In the genomic region with DNA sequence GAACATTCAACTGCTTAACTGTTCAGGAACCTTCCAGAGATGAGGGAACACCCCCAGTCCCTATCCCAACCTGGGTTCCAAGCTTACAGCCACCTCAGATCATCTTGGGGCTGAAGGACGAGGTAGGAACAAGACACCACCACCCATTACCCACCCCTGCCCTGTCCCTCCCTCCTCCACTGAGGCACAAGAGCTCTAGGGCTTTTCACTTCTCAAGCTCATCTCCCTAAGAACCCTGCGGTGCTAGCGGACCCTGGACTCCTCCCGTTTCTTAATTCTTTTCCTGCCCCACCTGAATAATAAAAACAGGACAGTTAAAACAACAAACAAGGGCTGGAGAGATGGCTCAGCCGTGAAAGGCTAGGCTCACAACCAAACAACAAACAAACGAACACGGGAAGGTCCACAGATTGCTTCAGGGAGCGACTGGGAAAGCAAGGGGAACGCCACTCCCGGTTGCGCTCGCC, we compare ENCODE assay signal across 8 mouse cellular contexts. TPM values are rescaled to one million over a fixed set of nuclear protein-coding genes. Genes with fewer than 3 reads are reported as not detected.
DNase-seq lines count a peak whose midpoint lies in the region; ATAC-seq and TF ChIP-seq lines count a peak whose summit lies in the region.

No protein-coding gene starts in this region.

- H3ac ChIP-seq in myocyte (ENCODE audit: control insufficient read depth, insufficient read length) = peak overlapping the region; percentile 49

- no peaks in the 10 kb centered on the region for H3K4me1 ChIP-seq in kidney, embryonic 14.5 days (ENCODE audit: control insufficient read depth, insufficient read depth, low read length)
- H3K4me1 ChIP-seq in forebrain, embryonic 15.5 days = peaks cover 8% of the 10 kb centered on the region
- peaks cover 9% of the 10 kb centered on the region; the same call in 1 of the 2 replicates for H3K4me1 ChIP-seq in limb, embryonic 12.5 days (replicated peaks)

- TF ChIP-seq CTCF in Patski (IDR thresholded peaks at IDR 0.05) = no peak

- H3K4me2 ChIP-seq in kidney, embryonic 14.5 days (replicated peaks; ENCODE audit: low read depth, low read length) = peak overlapping the region; percentile 97
- H3K4me2 ChIP-seq in forebrain, embryonic 15.5 days (replicated peaks) = peak overlapping the region; percentile 94
- peak overlapping the region; percentile 91 for H3K4me2 ChIP-seq in limb, embryonic 12.5 days
- peak overlapping the region; percentile 80 for H3K4me2 ChIP-seq in myocyte (ENCODE audit: low read depth)

- no peak overlapping the region for H3K27ac ChIP-seq in kidney, embryonic 14.5 days (ENCODE audit: low read depth, low read length)
- no peak overlapping the region for H3K27ac ChIP-seq in forebrain, embryonic 15.5 days (replicated peaks)
- H3K27ac ChIP-seq in limb, embryonic 12.5 days = no peak overlapping the region

- peak overlapping the region; percentile 71 for H3K4me3 ChIP-seq in kidney, embryonic 14.5 days (ENCODE audit: low read length)
- peak overlapping the region; percentile 47 for H3K4me3 ChIP-seq in forebrain, embryonic 15.5 days
- H3K4me3 ChIP-seq in limb, embryonic 12.5 days (replicated peaks) = peak overlapping the region; percentile 62
- peak overlapping the region; percentile 49 for H3K4me3 ChIP-seq in myocyte

- H3K9ac ChIP-seq in kidney, embryonic 14.5 days (ENCODE audit: low read depth, low read length) = peak overlapping the region; percentile 65
- H3K9ac ChIP-seq in forebrain, embryonic 15.5 days (replicated peaks) = peak overlapping the region; percentile 50
- H3K9ac ChIP-seq in limb, embryonic 12.5 days (replicated peaks) = peak overlapping the region; percentile 70

- POLR2A ChIA-PET in Patski (lab: Charles Lee) = no interaction called here

- peaks cover 26% of the 10 kb centered on the region for H3K27me3 ChIP-seq in kidney, embryonic 14.5 days (ENCODE audit: control insufficient read depth, insufficient read depth, low read length)
- H3K27me3 ChIP-seq in Patski (peaks cover 3% of the 10 kb centered on the region), myocyte (ENCODE audit: control insufficient read depth, insufficient read depth, insufficient read length) (no peaks in the 10 kb centered on the region)
- peaks cover 17% of the 10 kb centered on the region; the same call in 1 of the 2 replicates for H3K27me3 ChIP-seq in forebrain, embryonic 15.5 days
- H3K27me3 ChIP-seq in limb, embryonic 12.5 days = peaks cover 43% of the 10 kb centered on the region

- in situ Hi-C loops in Patski (cut with MboI; ENCODE audit: low pct_unique_long_range_greater_than_20kb) = loop anchor here (5.0 to 25.0 kb wide), 2 partner anchors 67 to 592 kb away; partner anchors contain the start of genes Dtx3l, Parp9 and Stfa3

- peak; percentile 25; the same call in 1 of the 2 replicates for ATAC-seq in kidney, embryonic 14.5 days (ENCODE audit: low FRiP score, low TSS enrichment)
- ATAC-seq in Patski = peak; percentile 32
- ATAC-seq in forebrain, embryonic 15.5 days (replicated peaks) = no peak
- ATAC-seq in limb, embryonic 12.5 days (ENCODE audit: insufficient number of reproducible peaks, insufficient read depth, low FRiP score, low TSS enrichment, low read depth) = no peak
- ATAC-seq in granulocyte monocyte progenitor cell, adult 5-6 weeks (replicated peaks; ENCODE audit: poor library complexity, severe bottlenecking) = no peak; the same call in 1 of the 2 replicates

- H3K36me3 ChIP-seq in kidney, embryonic 14.5 days (ENCODE audit: control insufficient read depth, insufficient read depth, low read length) = no peaks in the 10 kb centered on the region
- H3K36me3 ChIP-seq in forebrain, embryonic 15.5 days = no peaks in the 10 kb centered on the region
- no peaks in the 10 kb centered on the region for H3K36me3 ChIP-seq in limb, embryonic 12.5 days
- H3K36me3 ChIP-seq in myocyte (ENCODE audit: control insufficient read depth, insufficient read depth) = no peaks in the 10 kb centered on the region

- H3K79me2 ChIP-seq in myocyte (ENCODE audit: control insufficient read depth, insufficient read depth) = no peaks in the 10 kb centered on the region

- no peaks in the 10 kb centered on the region for H3K9me3 ChIP-seq in kidney, embryonic 14.5 days (ENCODE audit: control insufficient read depth, low read length)
- no peaks in the 10 kb centered on the region for H3K9me3 ChIP-seq in forebrain, embryonic 15.5 days
- 0 out of 2 replicates have a peak, but pooled peaks cover 4% of the 10 kb centered on the region for H3K9me3 ChIP-seq in limb, embryonic 12.5 days

- DNase-seq in kidney, postnatal 14 days = no peak
- no peak for DNase-seq in Patski (ENCODE audit: low read depth, low spot score)
- no peak for DNase-seq in adrenal gland, adult (ENCODE audit: inconsistent age in 2 of 2, low spot score in 1 of 2)

- WGBS in kidney, embryonic 14.5 days = 3% methylated on average over 12 of the region's 12 CpGs
- 2% methylated on average over 12 of the region's 12 CpGs for whole genome bisulfite sequencing in forebrain, embryonic 15.5 days
- 2% methylated on average over 12 of the region's 12 CpGs for WGBS in limb, embryonic 12.5 days

- TF ChIP-seq POLR2A in myocyte (IDR thresholded peaks at IDR 0.05; ENCODE audit: insufficient read length, low read depth) = no peak

- CTCF ChIA-PET in Patski (lab: Charles Lee) = interaction anchor here (0.8 kb wide), 1 partner anchor 69 kb away, joined by 3 read pairs; the partner anchor contains the start of gene Dtx3l

TF ChIP-seq in myocyte, 11 proteins besides CTCF, POLR2A, EP300 and RAD21:
- no peak for TF ChIP-seq TCF3 (IDR thresholded peaks at IDR 0.05; ENCODE audit: insufficient read length, low read depth)
- no peak for TF ChIP-seq SRF (IDR thresholded peaks at IDR 0.05; ENCODE audit: control insufficient read depth, insufficient read length, low read depth)
- TF ChIP-seq E2F4 (IDR thresholded peaks at IDR 0.05; ENCODE audit: insufficient read depth) = no peak
- TF ChIP-seq CEBPB (IDR thresholded peaks at IDR 0.05; ENCODE audit: insufficient read depth, poor library complexity, severe bottlenecking) = no peak
- TF ChIP-seq MYOG (IDR thresholded peaks at IDR 0.05; ENCODE audit: control insufficient read depth in 1 of 3, insufficient read depth in 1 of 3, insufficient read length in 2 of 3, low read depth in 2 of 3) = no peak
- TF ChIP-seq TCF12 (IDR thresholded peaks at IDR 0.05; ENCODE audit: insufficient read depth, poor library complexity, severe bottlenecking) = no peak
- TF ChIP-seq REST (IDR thresholded peaks at IDR 0.05; ENCODE audit: insufficient read depth, insufficient read length) = no peak
- no peak for TF ChIP-seq MAX (IDR thresholded peaks at IDR 0.05; ENCODE audit: low read depth)
- TF ChIP-seq USF1 (IDR thresholded peaks at IDR 0.05; ENCODE audit: low read depth) = no peak
- TF ChIP-seq MYOD1 (IDR thresholded peaks at IDR 0.05; ENCODE audit: control insufficient read depth in 1 of 3, insufficient read length in 2 of 3, low read depth in 2 of 3) = no peak
- no peak for TF ChIP-seq POLR2AphosphoS2 (IDR thresholded peaks at IDR 0.05; ENCODE audit: insufficient read length, low read depth)
TF ChIP-seq in myocyte: peak in this region for 0.

RNA-seq across cellular contexts. Expression of gene Parp14, which starts 0.7 kb away (rescaled TPM):
- 0.36 and 0.81 TPM in 2 replicates for polyA plus RNA-seq in kidney, embryonic 14.5 days (2014; fragmentation: Nextera tagmentation; extraction: Ambion mirVana)
- polyA plus RNA-seq in Patski (2021) = 8.7 TPM
- 0.19 and 0.26 TPM in 2 replicates for polyA plus RNA-seq in forebrain, embryonic 15.5 days (2015; fragmentation: Nextera tagmentation; extraction: Ambion mirVana)
- 0.43 and 0.46 TPM in 2 replicates for polyA plus RNA-seq in limb, embryonic 12.5 days (2016; fragmentation: Nextera tagmentation; extraction: Ambion mirVana)
- 0.23 TPM for polyA plus RNA-seq in myocyte (2012; fragmentation: generic; extraction: Trizol)
- 10.7 and 16.7 TPM in 2 replicates for total RNA-seq in granulocyte monocyte progenitor cell, adult 5-6 weeks (2014; fragmentation: Nextera tagmentation)
- total RNA-seq in granulocyte monocyte progenitor cell, adult 5-6 weeks (2017) = 11.6 and 11.7 TPM in 2 replicates

Comparison
In these comparisons a context has a peak if more than half of its experiments do, and no peak if none do; other contexts are left out.
1. ATAC-seq: peak in kidney, embryonic 14.5 days (single experiment) and Patski (single experiment); none in forebrain, embryonic 15.5 days (single experiment), limb, embryonic 12.5 days (single experiment) and granulocyte monocyte progenitor cell, adult 5-6 weeks (single experiment).
2. Peak in every context shown above with its lines, with median percentiles within 50 percentile points of each other: H3K4me2 ChIP-seq, H3K4me3 ChIP-seq and H3K9ac ChIP-seq.